Mouse (Mus musculus): ENCODE measurements around the gene Fam13a. TPM values are rescaled to one million over a fixed set of nuclear protein-coding genes. Genes with fewer than 3 reads are reported as not detected.

Fam13a gene
- total RNA-seq, 2 experiments from 2014 or later: 17.5 to 17.9 TPM

- Histone ChIP-seq H3K4me3 (no peak overlapping the region), H3K27ac (peak overlapping the region; percentile 24; the same call in 1 of the 2 replicates)
- TF ChIP-seq CTCF (conservative IDR thresholded peaks at IDR 0.05): no peak
- peak in 1 of 2 experiments; percentile 51 for DNase-seq (ENCODE audit: low spot score in 2 of 2)
Observed at GRCm38 (mm10) chr6:58920735-58921134, 103.6 kb downstream of the Fam13a start.

GRCm38 (mm10) chr6:58916498-58916897 lies 107.9 kb downstream of the Fam13a start:
- H3K4me3 ChIP-seq: no peak overlapping the region
- no peak overlapping the region for H3K27ac ChIP-seq
- DNase-seq (ENCODE audit: low spot score in 2 of 2): no peak
- TF ChIP-seq CTCF (conservative IDR thresholded peaks at IDR 0.05): no peak

DNA sequence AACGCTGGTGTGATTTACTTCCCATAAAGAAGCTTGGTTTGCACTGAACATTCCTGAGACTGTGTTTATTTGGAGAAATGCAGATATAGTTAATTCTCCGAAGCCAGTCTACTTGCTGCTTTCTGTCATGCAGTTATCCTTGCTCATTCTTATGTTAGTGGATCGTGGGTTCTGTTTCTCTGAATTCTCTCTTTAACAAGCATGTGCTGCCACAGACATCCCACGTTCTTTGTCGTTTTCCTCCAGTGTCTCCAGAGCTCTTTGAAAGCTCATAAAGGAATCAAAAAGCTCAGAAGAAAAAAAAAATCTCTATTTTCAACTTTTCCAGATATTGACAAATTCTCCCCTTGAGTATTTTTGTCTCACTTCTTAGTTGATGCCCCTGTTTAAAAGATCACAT lies 110.4 kb downstream of the Fam13a start:
- TF ChIP-seq CTCF (conservative IDR thresholded peaks at IDR 0.05): no peak
- no peak for DNase-seq (ENCODE audit: low spot score in 2 of 2)
- Histone ChIP-seq H3K4me3 (no peak overlapping the region), H3K27ac (no peak overlapping the region)

GRCm38 (mm10) chr6:58913551-58913950 lies 110.8 kb downstream of the Fam13a start:
- Histone ChIP-seq H3K27ac (no peak overlapping the region), H3K4me3 (no peak overlapping the region)
- no peak for TF ChIP-seq CTCF (conservative IDR thresholded peaks at IDR 0.05)
- no peak for DNase-seq (ENCODE audit: low spot score in 2 of 2)

GRCm38 (mm10) chr6:58912842-58913241 lies 111.5 kb downstream of the Fam13a start:
- Histone ChIP-seq H3K27ac (no peak overlapping the region), H3K4me3 (no peak overlapping the region)
- no peak for DNase-seq (ENCODE audit: low spot score in 2 of 2)
- no peak for TF ChIP-seq CTCF (conservative IDR thresholded peaks at IDR 0.05)

- peak overlapping the region; percentile 95; the same call in 1 of the 2 replicates for H3K27ac ChIP-seq
- no peak overlapping the region for H3K4me3 ChIP-seq
- TF ChIP-seq CTCF (conservative IDR thresholded peaks at IDR 0.05): no peak
- DNase-seq (ENCODE audit: low spot score in 2 of 2): no peak
Observed at GRCm38 (mm10) chr6:58907791-58908190, 116.6 kb downstream of the Fam13a start.

DNA sequence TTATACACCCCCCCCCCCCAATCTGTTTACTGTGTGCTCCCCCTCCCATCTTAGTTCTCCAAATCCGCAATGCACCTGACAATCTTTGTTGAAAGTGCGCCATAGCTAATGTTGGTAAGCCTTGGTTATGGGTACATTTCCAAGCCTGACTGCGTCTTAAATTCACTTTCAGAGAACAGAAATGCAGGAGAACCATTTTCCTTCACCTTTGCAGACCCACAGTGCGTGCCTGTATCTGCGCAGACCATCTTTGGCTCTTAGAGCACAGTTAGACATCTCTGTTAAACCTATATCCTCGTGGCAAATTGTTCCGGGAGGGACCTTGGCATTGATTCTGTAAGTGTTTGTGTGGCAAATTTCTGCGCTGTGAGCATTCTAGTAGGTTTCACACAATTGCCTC lies 117.0 kb downstream of the Fam13a start:
- no peak for DNase-seq (ENCODE audit: low spot score in 2 of 2)
- TF ChIP-seq CTCF (conservative IDR thresholded peaks at IDR 0.05): no peak

GRCm38 (mm10) chr6:58906852-58907261 lies 117.5 kb downstream of the Fam13a start, which contains the start of gene Nap1l5:
Nap1l5 (minus strand) TSS chr6:58907076.
- peak; percentile 71 to 82 for DNase-seq (ENCODE audit: low spot score in 2 of 2)
- peak within 1 kb of the TSS; percentile 95 for H3K27ac ChIP-seq
- TF ChIP-seq CTCF (conservative IDR thresholded peaks at IDR 0.05): no peak
- H3K4me3 ChIP-seq: peak within 1 kb of the TSS; percentile 63

More for the DNA sequence above, 117.0 kb downstream of the Fam13a start:
- Histone ChIP-seq H3K27ac (peak overlapping the region; percentile 95), H3K4me3 (peak overlapping the region; percentile 63)

- H3K27ac ChIP-seq: no peak overlapping the region
- DNase-seq (ENCODE audit: low spot score in 2 of 2): no peak
- H3K4me3 ChIP-seq: peak overlapping the region; percentile 63
- no peak for TF ChIP-seq CTCF (conservative IDR thresholded peaks at IDR 0.05)
Observed at GRCm38 (mm10) chr6:58904551-58904950, 119.8 kb downstream of the Fam13a start.

DNA sequence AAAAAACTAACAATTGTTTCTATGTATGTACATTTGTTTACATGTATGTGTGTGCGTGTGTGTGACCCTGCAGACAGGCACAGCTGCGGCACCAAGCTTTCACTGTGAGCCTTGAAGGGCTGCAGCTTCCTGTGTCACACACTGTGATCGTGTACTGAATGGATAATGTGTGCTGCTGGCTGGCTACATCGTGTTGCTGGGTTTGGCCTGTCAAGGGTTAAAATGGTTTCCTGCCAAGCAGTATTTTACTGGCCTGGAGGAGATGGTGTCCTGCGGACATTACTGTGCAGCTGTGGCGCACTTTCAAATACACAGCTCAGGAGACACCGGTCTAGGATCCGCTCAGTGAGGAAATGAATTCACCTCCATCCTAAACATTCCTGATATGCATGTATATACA lies 121.2 kb downstream of the Fam13a start:
- DNase-seq (ENCODE audit: low spot score in 2 of 2): peak; percentile 51 to 55
- Histone ChIP-seq H3K27ac (peak overlapping the region; percentile 67), H3K4me3 (peak overlapping the region; percentile 41)
- TF ChIP-seq CTCF (conservative IDR thresholded peaks at IDR 0.05): no peak

DNA sequence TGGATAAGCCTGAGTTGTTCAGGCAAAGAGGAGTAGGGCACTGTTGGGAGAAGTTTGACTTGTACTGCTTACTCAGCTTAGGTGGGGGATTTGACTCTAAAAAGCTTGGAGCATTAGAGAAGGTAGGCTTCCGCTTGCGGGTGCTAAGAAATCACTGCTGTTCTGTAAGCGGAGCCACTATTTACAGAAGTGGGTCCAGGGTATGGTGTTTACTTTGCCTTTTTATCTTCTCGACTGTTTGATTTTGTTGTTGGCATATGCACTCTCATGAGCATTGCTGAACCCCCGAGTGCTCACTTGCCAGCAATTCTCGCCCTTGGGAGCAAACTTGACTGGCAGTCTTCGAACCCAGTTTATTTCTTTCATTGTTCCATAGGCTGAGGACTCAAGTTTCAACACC lies 123.8 kb downstream of the Fam13a start:
- H3K27ac ChIP-seq: no peak overlapping the region
- TF ChIP-seq CTCF (conservative IDR thresholded peaks at IDR 0.05): no peak
- H3K4me3 ChIP-seq: no peak overlapping the region
- DNase-seq (ENCODE audit: low spot score in 2 of 2): no peak

DNA sequence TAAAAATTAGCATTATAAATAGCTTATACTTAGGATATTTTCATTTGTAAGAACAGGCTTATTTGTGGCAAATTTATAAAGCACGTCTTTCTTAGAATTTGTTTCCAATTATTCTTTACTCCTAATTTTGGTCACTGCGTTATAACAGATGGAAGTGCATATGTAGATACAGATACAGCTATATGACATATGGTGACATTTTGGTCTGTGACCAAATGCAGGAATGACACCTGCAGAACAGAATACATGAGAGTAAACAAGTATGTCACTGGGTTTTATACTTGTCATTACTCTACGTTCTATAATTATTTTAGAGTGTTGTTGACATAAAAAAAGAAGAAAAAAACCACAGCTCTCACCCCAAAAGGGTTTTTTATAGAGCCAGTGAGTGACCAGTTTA lies 125.3 kb downstream of the Fam13a start:
- peak in 1 of 2 experiments; percentile 27 for DNase-seq (ENCODE audit: low spot score in 2 of 2)
- Histone ChIP-seq H3K4me3 (no peak overlapping the region), H3K27ac (0 out of 2 replicates have a peak overlapping the region, but pooled peaks have one; percentile 32)
- no peak for TF ChIP-seq CTCF (conservative IDR thresholded peaks at IDR 0.05)

GRCm38 (mm10) chr6:58896648-58897047 lies 127.7 kb downstream of the Fam13a start:
- no peak for DNase-seq (ENCODE audit: low spot score in 2 of 2)
- Histone ChIP-seq H3K27ac (no peak overlapping the region), H3K4me3 (no peak overlapping the region)
- no peak for TF ChIP-seq CTCF (conservative IDR thresholded peaks at IDR 0.05)

GRCm38 (mm10) chr6:58894994-58895393 lies 129.4 kb downstream of the Fam13a start:
- no peak for TF ChIP-seq CTCF (conservative IDR thresholded peaks at IDR 0.05)
- H3K4me3 ChIP-seq: no peak overlapping the region
- no peak for DNase-seq (ENCODE audit: low spot score in 2 of 2)
- H3K27ac ChIP-seq: no peak overlapping the region

Measured in layer of hippocampus, adult 2 months (tissue).